Mouse (Mus musculus) CD4-positive, CD25-positive, alpha-beta regulatory T cell, adult 4 months (primary cell): ENCODE measurements around the gene Slc22a1. TPM values are rescaled to one million over a fixed set of nuclear protein-coding genes. Genes with fewer than 3 reads are reported as not detected.

ENCODE experiments used
- ATAC-seq: one replicate; pipeline ENCODE4 v1.8.0; 2017
- polyA plus RNA-seq, 2 experiments: library from polyadenylated mRNA; unstranded; fragments of 100-300 nt; shearing (Covaris generic); gene quantifications; one replicate each; pipeline ENCODE4 v1.2.1; 2017

Slc22a1 gene
- polyA plus RNA-seq, 2 experiments from 2014 or later = not detected

GRCm38 (mm10) chr17:12684412-12684811 is 8.8 kb upstream of the Slc22a1 start:
- ATAC-seq = no peak

- ATAC-seq = no peak
Measured at GRCm38 (mm10) chr17:12683582-12683981, 8.0 kb upstream of the Slc22a1 start.

GRCm38 (mm10) chr17:12678261-12678660 is 2.6 kb upstream of the Slc22a1 start:
- no peak for ATAC-seq

- peak; percentile 69 for ATAC-seq
Measured at GRCm38 (mm10) chr17:12677139-12677538, 1.5 kb upstream of the Slc22a1 start.

GRCm38 (mm10) chr17:12674980-12675379 is 649 bp downstream of the Slc22a1 start:
- ATAC-seq = peak; percentile 80

- ATAC-seq = no peak
Measured at GRCm38 (mm10) chr17:12673871-12674270, 1.8 kb downstream of the Slc22a1 start.

- ATAC-seq = no peak
Measured at GRCm38 (mm10) chr17:12672285-12672790, 3.3 kb downstream of the Slc22a1 start.

GRCm38 (mm10) chr17:12671029-12671605 is 4.5 kb downstream of the Slc22a1 start:
- no peak for ATAC-seq

GRCm38 (mm10) chr17:12669363-12669679 is 6.3 kb downstream of the Slc22a1 start:
- no peak for ATAC-seq

- ATAC-seq = no peak
Measured at GRCm38 (mm10) chr17:12668478-12669362, 6.9 kb downstream of the Slc22a1 start.

- ATAC-seq = no peak
Measured at GRCm38 (mm10) chr17:12664156-12664555, 11.5 kb downstream of the Slc22a1 start.

GRCm38 (mm10) chr17:12660572-12661260 is 14.9 kb downstream of the Slc22a1 start:
- no peak for ATAC-seq

GRCm38 (mm10) chr17:12659233-12659632 is 16.4 kb downstream of the Slc22a1 start:
- ATAC-seq = no peak

- no peak for ATAC-seq
Measured at GRCm38 (mm10) chr17:12658784-12659183, 16.8 kb downstream of the Slc22a1 start.

- ATAC-seq = peak; percentile 96
Measured at GRCm38 (mm10) chr17:12655826-12656225, 19.8 kb downstream of the Slc22a1 start.

- no peak for ATAC-seq
Measured at GRCm38 (mm10) chr17:12654061-12654460, 21.6 kb downstream of the Slc22a1 start.

- ATAC-seq = no peak
Measured at GRCm38 (mm10) chr17:12652604-12653003, 23.0 kb downstream of the Slc22a1 start.

- no peak for ATAC-seq
Measured at GRCm38 (mm10) chr17:12645461-12645860, 30.2 kb downstream of the Slc22a1 start.

- no peak for ATAC-seq
Measured at GRCm38 (mm10) chr17:12641087-12641486, 34.5 kb downstream of the Slc22a1 start.

GRCm38 (mm10) chr17:12639585-12639984 is 36.0 kb downstream of the Slc22a1 start:
- ATAC-seq = no peak

- ATAC-seq = no peak
Measured at GRCm38 (mm10) chr17:12634814-12635213, 40.8 kb downstream of the Slc22a1 start.

GRCm38 (mm10) chr17:12631771-12632600 is 43.6 kb downstream of the Slc22a1 start:
- ATAC-seq = peak; percentile 87
